Mouse (Mus musculus) lung, postnatal 0 days (tissue): ENCODE measurements around the gene Zfp273.

Experiments used
- CTCF ChIP-seq: IDR thresholded peaks from 2 replicates; pipeline ENCODE4 v1.5.1; 2016; ENCODE audit warnings: antibody characterized with exemption, mild to moderate bottlenecking
- EP300 ChIP-seq: IDR thresholded peaks from 2 replicates; pipeline ENCODE4 v1.6.1; 2016; ENCODE audit warnings: antibody characterized with exemption, mild to moderate bottlenecking, control low read depth

- TF ChIP-seq CTCF (no peak), EP300 (no peak)
Measured at GRCm38 (mm10) chr13:67798618-67799017, 14.9 kb upstream of the Zfp273 start.
